Mouse (Mus musculus): ENCODE measurements around the gene Ttc22.

Ttc22 gene

DNA sequence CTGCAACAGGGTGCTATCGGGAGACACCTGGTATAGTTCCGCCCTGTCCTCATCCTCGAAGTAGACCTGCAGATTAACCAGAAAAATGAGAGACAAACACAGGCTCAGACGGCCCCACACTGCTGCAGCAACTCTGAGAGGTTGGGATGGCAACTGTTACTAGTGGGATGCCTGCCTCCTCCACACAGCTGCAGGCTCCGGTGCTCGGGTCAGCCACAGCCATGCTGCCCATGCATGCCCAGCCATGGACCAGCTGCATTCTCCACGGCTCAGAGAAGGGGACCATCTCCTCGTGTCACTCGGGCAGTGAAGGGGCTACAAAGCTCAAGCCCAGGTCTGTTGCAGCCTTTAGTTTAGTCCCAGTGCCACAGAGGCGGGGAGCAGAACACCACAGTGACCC, 43.4 kb downstream of the Ttc22 start:
- ChIA-PET POLR2A (interaction anchor here in 3 of 4 experiments (0.6 to 2.5 kb wide), 11 partner anchors 9 to 521 kb away, joined by 3 to 11 read pairs (median 4); partner anchors contain the start of gene Ttc4 (in 1 of the 3)), CTCF (interaction anchor here in 3 of 4 experiments (0.6 to 1.9 kb wide), 9 partner anchors 8 to 58 kb away, joined by 3 to 6 read pairs (median 3); no protein-coding TSS in a partner anchor)

DNA sequence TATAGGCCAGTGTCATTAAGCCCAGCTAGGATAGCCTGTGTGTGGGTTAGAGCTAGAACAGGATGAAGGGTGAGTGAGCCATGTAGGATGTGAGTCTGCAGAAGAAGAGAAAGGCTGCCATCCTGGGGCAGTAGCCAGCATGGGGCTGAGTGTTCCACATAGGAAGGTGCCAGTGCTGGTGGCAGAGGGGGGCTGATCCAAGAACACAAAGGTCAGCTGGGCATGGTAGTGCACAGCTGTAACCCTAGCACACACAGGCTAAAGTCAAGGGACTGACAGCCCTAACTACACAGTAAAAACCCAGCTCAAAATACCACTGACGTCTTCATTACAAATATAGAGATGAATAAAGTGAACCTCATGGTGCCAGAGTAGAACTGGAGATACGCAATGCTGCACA, 44.3 kb downstream of the Ttc22 start:
- ChIA-PET CTCF (interaction anchor here (0.5 to 1.9 kb wide), 9 partner anchors 8 to 501 kb away, joined by 3 to 6 read pairs (median 3); no protein-coding TSS in a partner anchor), POLR2A (interaction anchor here in 3 of 4 experiments (1.0 to 2.5 kb wide), 5 partner anchors 10 to 21 kb away, joined by 3 to 11 read pairs (median 4); partner anchors contain the start of gene Ttc4 (in 1 of the 3))

DNA sequence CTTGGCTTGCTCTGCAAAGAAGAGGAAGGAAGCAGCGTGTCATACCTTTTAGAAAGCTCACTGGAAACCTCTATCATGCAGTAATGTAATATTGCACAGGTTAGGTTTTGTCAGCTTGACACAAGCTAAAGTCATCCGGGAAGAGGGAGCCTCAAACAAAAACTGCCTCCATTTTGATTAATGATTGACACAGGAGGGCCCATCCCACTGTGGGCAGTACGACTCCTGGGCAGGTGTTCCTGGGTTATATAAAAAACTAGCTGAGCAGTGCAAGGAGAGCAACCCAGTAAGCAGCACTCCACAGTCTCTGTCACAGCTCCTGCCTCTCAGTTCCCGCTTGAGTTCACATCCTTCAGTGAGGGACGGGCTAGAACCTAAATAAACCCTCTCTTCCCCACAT, 54.5 kb downstream of the Ttc22 start:
- CTCF ChIA-PET = no interaction called here

DNA sequence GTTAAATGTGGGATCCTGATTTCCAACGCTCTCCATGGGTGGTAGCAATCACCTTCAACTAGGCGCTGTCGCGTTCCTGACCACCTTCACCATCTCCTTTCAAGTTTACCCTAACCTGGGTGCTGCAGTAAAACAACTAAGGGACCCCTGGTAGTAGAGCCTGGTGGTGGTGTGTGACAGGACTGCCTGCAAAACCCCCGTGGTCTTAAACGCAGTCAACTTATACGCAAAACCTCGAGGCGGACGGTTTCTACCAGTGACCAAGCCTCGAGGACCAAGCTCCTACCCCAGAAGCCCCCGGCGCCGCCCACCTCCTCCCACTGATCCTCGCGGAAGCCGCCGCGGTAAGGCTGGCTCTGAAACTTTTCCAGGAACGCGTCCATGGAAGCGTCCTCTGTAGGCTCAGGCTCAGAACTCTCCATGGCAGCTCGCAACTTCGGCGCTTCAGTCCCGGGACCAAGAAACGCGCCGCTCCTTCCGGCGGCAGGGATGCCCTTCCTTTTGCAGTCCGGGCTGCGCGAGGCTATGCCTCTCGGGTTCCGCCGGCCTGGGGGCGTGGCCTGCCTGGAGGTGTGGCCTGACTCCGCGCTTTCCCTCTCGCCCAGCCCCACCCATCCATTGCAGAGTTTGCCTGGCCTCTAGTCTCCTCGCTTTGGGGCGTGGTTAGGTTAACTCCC, 56.3 kb downstream of the Ttc22 start, which contains the start of gene Ttc4:
Gene Ttc4 (minus strand): TSS at position 503 of the 677 bp plus-strand sequence.
- CTCF ChIA-PET = interaction anchor here in 2 of 4 experiments (0.6 to 1.0 kb wide), 2 partner anchors 48 to 64 kb away, joined by 4 to 5 read pairs; no protein-coding TSS in a partner anchor
- POLR2A ChIA-PET = interaction anchor here in 3 of 4 experiments (0.5 to 1.8 kb wide), 18 partner anchors 9 to 1729 kb away, joined by 3 to 7 read pairs (median 4); partner anchors contain the start of gene Tmem59 (in 1 of the 3)

More for the DNA sequence above, 54.5 kb downstream of the Ttc22 start:
- POLR2A ChIA-PET = interaction anchor here in 3 of 4 experiments (0.6 to 0.8 kb wide), 4 partner anchors 10 to 502 kb away, joined by 3 to 4 read pairs (median 3); partner anchors contain the start of genes Tceanc2 (in 1 of the 3) and Tmem59 (in 1 of the 3)

DNA sequence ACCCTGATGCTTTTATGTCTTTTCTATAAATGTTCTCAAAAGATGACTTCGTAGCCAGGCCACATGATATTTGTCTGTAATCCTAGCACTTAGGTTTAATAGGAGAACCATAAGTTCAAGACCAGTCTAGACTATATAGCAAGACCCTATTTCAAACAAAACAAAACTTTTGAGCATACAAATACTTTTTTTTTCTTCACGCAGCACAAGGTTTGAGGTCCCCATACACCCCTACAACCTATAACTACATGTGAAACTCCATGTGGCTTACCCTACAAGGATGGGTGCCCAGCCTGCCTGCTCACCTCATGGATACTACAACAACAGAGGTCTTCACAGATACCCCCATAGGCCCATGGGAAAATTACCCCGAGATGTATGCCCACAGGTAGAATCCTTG, 56.9 kb downstream of the Ttc22 start:
- POLR2A ChIA-PET = interaction anchor here in 3 of 4 experiments (0.5 to 1.8 kb wide), 10 partner anchors 11 to 1124 kb away, joined by 3 to 7 read pairs (median 4); no protein-coding TSS in a partner anchor
- CTCF ChIA-PET = interaction anchor here in 1 of 4 experiments (1.0 kb wide), 1 partner anchor 65 kb away, joined by 4 read pairs; no protein-coding TSS in a partner anchor

DNA sequence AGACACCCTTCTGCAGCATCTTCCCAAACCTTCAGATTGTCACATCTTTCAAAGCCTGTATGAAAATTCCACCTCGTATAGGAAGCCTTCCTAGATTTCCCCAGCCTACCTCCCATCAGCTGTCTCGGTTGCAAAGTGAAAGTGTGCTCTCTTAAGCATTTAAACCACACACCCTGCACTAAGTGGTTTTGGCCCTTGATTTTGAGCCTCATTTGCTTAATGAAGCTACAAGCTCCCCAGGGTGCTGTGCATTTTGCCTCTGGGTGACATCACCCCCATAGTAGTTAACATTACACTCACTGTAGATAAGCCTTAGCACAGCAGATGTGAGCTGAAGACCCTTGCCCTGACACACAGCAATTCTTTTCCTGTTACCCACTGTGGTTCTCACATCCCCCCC, 58.7 kb downstream of the Ttc22 start:
- ChIA-PET POLR2A (interaction anchor here in 1 of 4 experiments (1.1 to 2.1 kb wide), 2 partner anchors 10 to 31 kb away, joined by 5 read pairs; no protein-coding TSS in a partner anchor), CTCF (interaction anchor here in 1 of 4 experiments (1.0 kb wide), 1 partner anchor 19 kb away, joined by 3 read pairs; no protein-coding TSS in a partner anchor)

DNA sequence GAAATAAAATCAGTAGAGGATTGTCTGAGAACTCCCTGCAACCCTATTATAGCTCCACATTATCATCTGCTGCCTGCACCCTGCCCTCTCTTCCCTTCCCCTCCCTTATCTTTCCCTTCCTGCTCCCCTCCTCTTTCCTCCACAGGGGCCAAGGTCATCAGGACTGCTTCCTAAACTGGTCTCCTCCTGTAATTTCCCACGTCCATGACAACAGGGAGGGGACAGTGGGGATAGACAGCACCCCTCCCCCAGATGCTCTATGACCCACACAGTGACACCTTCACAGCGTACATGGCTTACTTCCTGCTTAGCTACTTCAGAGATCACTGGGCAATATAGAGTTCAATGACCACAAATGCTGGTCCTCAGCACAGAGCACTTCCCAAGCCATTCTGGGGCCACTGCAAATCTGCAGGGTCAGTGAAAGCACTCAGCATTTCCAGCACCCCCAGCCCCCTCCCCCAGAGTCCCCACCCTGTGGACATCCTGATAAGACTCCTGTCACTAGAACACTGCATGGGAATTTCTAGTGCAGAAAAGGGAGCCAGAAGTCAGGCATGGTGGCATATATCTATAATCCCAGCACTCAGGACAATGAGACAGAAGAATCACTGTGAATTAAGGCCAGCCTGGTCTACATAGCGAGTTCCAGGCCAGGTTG, 66.5 kb downstream of the Ttc22 start:
- ChIA-PET POLR2A (interaction anchor here in 1 of 4 experiments (0.6 kb wide), 1 partner anchor 67 kb away, joined by 3 read pairs; no protein-coding TSS in a partner anchor), CTCF (no interaction called here)
